Mouse (Mus musculus) heart, adult 2 months (tissue): ENCODE measurements around the gene Gm5862. TPM values are rescaled to one million over a fixed set of nuclear protein-coding genes. Genes with fewer than 3 reads are reported as not detected.

Experiments
- polyA plus RNA-seq: library from polyadenylated mRNA; depleted of rRNA; stranded (reverse); fragments of >200 nt; gene quantifications from 2 replicates; pipeline ENCODE4 v1.2.3, GENCODE M21; 2012; rRNA removed
- total RNA-seq, 2 experiments: library from RNA; stranded (reverse); gene quantifications; 2 replicates each; pipeline ENCODE4 v1.2.3; 2021

The Gm5862 gene
- total and polyA plus RNA-seq, 3 experiments: not detected

Other genes with a start within 250 kb of the Gm5862 start
- gene Gm21663, start 80.5 kb downstream of the Gm5862 start, total RNA-seq: not detected
- gene Gm21663, start 80.5 kb downstream of the Gm5862 start, polyA plus RNA-seq: not detected in 2 replicates
- not detected for gene Gm21671, start 68.5 kb downstream of the Gm5862 start, total RNA-seq
- gene Gm21671, start 68.5 kb downstream of the Gm5862 start, polyA plus RNA-seq: not detected in 2 replicates
- gene Gm21680, start 50.3 kb downstream of the Gm5862 start, total RNA-seq: not detected
- not detected in 2 replicates for gene Gm21680, start 50.3 kb downstream of the Gm5862 start, polyA plus RNA-seq
- gene Gm21698, start 34.3 kb downstream of the Gm5862 start, total RNA-seq: not detected
- not detected in 2 replicates for gene Gm21698, start 34.3 kb downstream of the Gm5862 start, polyA plus RNA-seq
- not detected for gene Gm1979, start 18.1 kb downstream of the Gm5862 start, total RNA-seq
- not detected in 2 replicates for gene Gm1979, start 18.1 kb downstream of the Gm5862 start, polyA plus RNA-seq
- gene Speer4a, start 16.6 kb upstream of the Gm5862 start, total RNA-seq: not detected
- gene Speer4a, start 16.6 kb upstream of the Gm5862 start, polyA plus RNA-seq: not detected in 2 replicates
- gene Gm7347, start 35.7 kb upstream of the Gm5862 start, total RNA-seq: not detected
- 0.06 TPM in 1 of 2 replicates, not detected in the other for gene Gm7347, start 35.7 kb upstream of the Gm5862 start, polyA plus RNA-seq
- not detected for gene Gm10471, start 66.4 kb upstream of the Gm5862 start, total RNA-seq
- not detected in 2 replicates for gene Gm10471, start 66.4 kb upstream of the Gm5862 start, polyA plus RNA-seq
- gene 5031410I06Rik, start 82.4 kb upstream of the Gm5862 start, total RNA-seq: not detected
- gene 5031410I06Rik, start 82.4 kb upstream of the Gm5862 start, polyA plus RNA-seq: not detected in 2 replicates
- not detected for gene Gm10220, start 98.5 kb upstream of the Gm5862 start, total RNA-seq
- not detected in 2 replicates for gene Gm10220, start 98.5 kb upstream of the Gm5862 start, polyA plus RNA-seq
- gene Gm7361, start 234.8 kb upstream of the Gm5862 start, total RNA-seq: not detected
- not detected in 2 replicates for gene Gm7361, start 234.8 kb upstream of the Gm5862 start, polyA plus RNA-seq